Mouse (Mus musculus) lung, adult 2 months (tissue): ENCODE results near the gene Gnpat. TPM values are rescaled to one million over a fixed set of nuclear protein-coding genes. Genes with fewer than 3 reads are reported as not detected.

Experiments used
- DNase-seq: peaks from one replicate; pipeline ENCODE4 v3.0.0; 2022
- H3K4me1 ChIP-seq: fragments of 200-500 bp; 2 replicates; pipeline ENCODE4 v1.6.1; 2011; ENCODE audit warnings: low read length; ENCODE audit not compliant: control insufficient read depth, insufficient read depth
- H3K4me3 ChIP-seq: fragments of 200-500 bp; replicated peaks from 2 replicates; pipeline ENCODE3; 2011; ENCODE audit warnings: low read depth, mild to moderate bottlenecking, control low read depth, low read length; ENCODE audit errors: extremely low read depth
- CTCF ChIP-seq: fragments of 200-500 bp; IDR thresholded peaks from 2 replicates; pipeline ENCODE4 v1.5.1; 2011; ENCODE audit warnings: mild to moderate bottlenecking, low read length, control low read depth; ENCODE audit not compliant: insufficient read depth
- POLR2A ChIP-seq: fragments of 200-500 bp; IDR thresholded peaks from 2 replicates; pipeline ENCODE4 v1.6.1; 2011; ENCODE audit warnings: low read depth, mild to moderate bottlenecking, control low read depth, low read length, borderline replicate concordance; ENCODE audit errors: extremely low read depth
- WGBS: fragments of 180-500 bp; shearing (Covaris S2); methylation state at CpG from one replicate; pipeline ENCODE4 v1.1.7; 2018; 5-methylcytosine and 5-hydroxymethylcytosine counted together
- polyA plus RNA-seq: library from polyadenylated mRNA; depleted of rRNA; stranded (reverse); fragments of >200 nt; gene quantifications from 2 replicates; pipeline ENCODE4 v1.2.3, GENCODE M21; 2012

The Gnpat gene
- polyA plus RNA-seq, 1 experiment: 63.2 TPM

GRCm38 (mm10) chr8:124828561-124829240 lies 34.1 kb upstream of the Gnpat start:
- WGBS: 80% methylated on average over 24 of the region's 24 CpGs
- Histone ChIP-seq H3K4me1 (peaks cover 6% of the 10 kb centered on the region; the same call in 1 of the 2 replicates), H3K4me3 (no peak overlapping the region)
- TF ChIP-seq POLR2A (no peak), CTCF (no peak)
- no peak for DNase-seq

DNA sequence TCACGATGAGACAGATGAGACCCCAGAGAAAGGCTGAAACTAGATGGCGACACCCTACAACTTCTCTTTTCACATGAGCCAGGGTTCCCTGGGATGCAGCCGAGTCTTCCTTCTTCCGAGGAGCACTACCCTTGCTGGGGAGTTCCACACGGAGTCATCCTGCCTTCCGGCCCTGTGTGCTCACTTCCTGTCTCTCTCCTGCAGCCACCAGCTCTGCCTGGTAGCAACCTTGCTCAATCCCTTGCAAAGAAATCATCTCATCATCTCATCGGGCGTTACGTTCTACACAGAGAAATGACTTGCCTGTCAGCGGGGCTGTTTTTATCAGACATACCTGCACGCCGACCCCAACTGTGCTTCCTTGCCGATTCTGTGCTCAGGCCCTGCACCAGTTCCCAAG lies 32.8 kb upstream of the Gnpat start:
- Histone ChIP-seq H3K4me1 (peaks cover 9% of the 10 kb centered on the region; the same call in 1 of the 2 replicates), H3K4me3 (no peak overlapping the region)
- no peak for TF ChIP-seq POLR2A
- DNase-seq: no peak
- WGBS: 68% methylated on average over 13 of the region's 13 CpGs

- Histone ChIP-seq H3K4me3 (no peak overlapping the region), H3K4me1 (peaks cover 9% of the 10 kb centered on the region; the same call in 1 of the 2 replicates)
- no peak for TF ChIP-seq POLR2A
- TF ChIP-seq CTCF: no peak
- DNase-seq: no peak
- WGBS: 79% methylated on average over 6 of the region's 6 CpGs
These were observed 31.3 kb upstream of the Gnpat start for GRCm38 (mm10) chr8:124831531-124831930.

GRCm38 (mm10) chr8:124831941-124832340 lies 30.9 kb upstream of the Gnpat start:
- H3K4me3 ChIP-seq: no peak overlapping the region
- no peak for TF ChIP-seq POLR2A
- TF ChIP-seq CTCF: no peak
- no peak for DNase-seq
- WGBS: 70% methylated on average over 6 of the region's 6 CpGs
- peaks cover 9% of the 10 kb centered on the region; the same call in 1 of the 2 replicates for H3K4me1 ChIP-seq

- H3K4me3 ChIP-seq: no peak overlapping the region
- H3K4me1 ChIP-seq: peaks cover 7% of the 10 kb centered on the region; the same call in 1 of the 2 replicates
- 22% methylated on average over 15 of the region's 15 CpGs for WGBS
- no peak for TF ChIP-seq CTCF
- no peak for TF ChIP-seq POLR2A
- no peak for DNase-seq
These were observed 29.2 kb upstream of the Gnpat start for GRCm38 (mm10) chr8:124833430-124834205.

GRCm38 (mm10) chr8:124835848-124836247 lies 27.0 kb upstream of the Gnpat start:
- no peak for DNase-seq
- Histone ChIP-seq H3K4me1 (peaks cover 7% of the 10 kb centered on the region; the same call in 1 of the 2 replicates), H3K4me3 (no peak overlapping the region)
- TF ChIP-seq CTCF: no peak

DNA sequence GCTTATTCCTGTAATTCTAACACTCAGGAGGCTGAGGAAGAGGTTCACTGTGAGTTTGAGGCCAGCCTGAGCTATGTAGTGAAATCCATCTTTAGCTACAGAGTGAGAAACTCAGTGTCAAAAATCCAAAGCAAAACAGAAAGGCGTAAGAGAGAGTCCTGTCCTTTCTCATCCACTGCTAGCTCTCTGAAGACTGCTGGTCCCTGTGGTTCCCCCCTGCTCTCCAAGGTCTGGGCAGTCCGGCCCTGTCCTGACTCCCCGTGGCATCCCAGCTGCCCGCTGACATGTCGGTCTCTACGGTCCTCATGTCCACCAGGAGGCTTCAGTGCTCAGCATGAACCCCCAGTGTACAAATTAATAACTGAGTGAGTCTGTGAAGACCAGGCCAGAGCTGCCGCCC lies 26.6 kb upstream of the Gnpat start:
- Histone ChIP-seq H3K4me1 (peaks cover 7% of the 10 kb centered on the region; the same call in 1 of the 2 replicates), H3K4me3 (no peak overlapping the region)
- no peak for DNase-seq
- TF ChIP-seq CTCF (no peak), POLR2A (no peak)
- 89% methylated on average over 7 of the region's 7 CpGs for WGBS

- no peak for DNase-seq
- 79% methylated on average over 2 of the region's 2 CpGs for WGBS
- Histone ChIP-seq H3K4me3 (no peak overlapping the region), H3K4me1 (peaks cover 7% of the 10 kb centered on the region; the same call in 1 of the 2 replicates)
- TF ChIP-seq CTCF (no peak), POLR2A (no peak)
These were observed 25.9 kb upstream of the Gnpat start for GRCm38 (mm10) chr8:124836907-124837306.

DNA sequence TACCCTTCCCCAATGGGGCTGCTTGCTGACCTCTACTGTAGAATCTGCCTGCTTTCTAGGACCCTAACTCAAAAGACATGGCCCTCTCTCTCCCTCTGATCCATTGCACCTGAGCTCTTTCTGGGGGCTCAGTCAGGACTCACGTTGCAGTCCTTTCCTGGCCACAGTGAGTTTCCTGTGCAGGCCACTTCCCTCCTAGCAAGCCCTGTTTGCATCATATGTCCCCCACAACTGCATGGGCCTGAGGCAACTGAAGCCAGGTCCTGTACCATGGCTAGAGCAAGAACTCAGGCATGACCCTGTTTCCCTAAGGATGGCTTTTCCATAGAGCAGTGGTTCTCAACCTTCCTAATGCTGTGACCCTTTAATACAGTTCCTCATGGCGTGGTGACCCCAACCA lies 24.9 kb upstream of the Gnpat start:
- Histone ChIP-seq H3K4me3 (no peak overlapping the region), H3K4me1 (peaks cover 7% of the 10 kb centered on the region; the same call in 1 of the 2 replicates)
- no peak for DNase-seq
- TF ChIP-seq CTCF (no peak), POLR2A (no peak)
- 63% methylated on average over 2 of the region's 2 CpGs for WGBS

DNA sequence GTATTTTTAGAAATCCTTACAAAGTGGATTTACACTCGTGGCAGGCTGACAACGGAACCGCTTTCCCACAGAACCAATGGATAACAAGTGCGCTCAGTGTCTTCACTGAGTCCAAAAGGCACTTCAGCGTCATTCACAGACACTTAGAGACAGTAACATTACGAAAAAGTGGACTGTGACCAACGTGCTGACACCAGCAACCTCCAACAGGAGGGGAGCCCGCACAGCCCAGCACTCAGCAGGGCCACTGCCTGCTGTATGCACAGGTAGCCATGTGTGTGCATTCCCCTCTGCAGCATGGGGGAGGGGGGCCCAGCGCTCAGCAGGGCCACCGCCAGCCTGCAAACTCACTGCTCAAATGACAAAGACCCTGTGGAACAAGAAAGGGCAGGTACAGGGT lies 23.5 kb upstream of the Gnpat start:
- no peak overlapping the region for H3K4me3 ChIP-seq
- no peak for DNase-seq
- WGBS: 83% methylated on average over 10 of the region's 10 CpGs
- TF ChIP-seq CTCF: no peak
- no peak for TF ChIP-seq POLR2A
- H3K4me1 ChIP-seq: peaks cover under 1% of the 10 kb centered on the region; the same call in 1 of the 2 replicates
